Mouse (Mus musculus) embryo, embryonic 11 days (tissue): ENCODE data around the gene Nanos3.

Experiments
- DNase-seq: peaks from one replicate; pipeline ENCODE4 v3.0.0-alpha.2; 2015

Gene Nanos3

DNA sequence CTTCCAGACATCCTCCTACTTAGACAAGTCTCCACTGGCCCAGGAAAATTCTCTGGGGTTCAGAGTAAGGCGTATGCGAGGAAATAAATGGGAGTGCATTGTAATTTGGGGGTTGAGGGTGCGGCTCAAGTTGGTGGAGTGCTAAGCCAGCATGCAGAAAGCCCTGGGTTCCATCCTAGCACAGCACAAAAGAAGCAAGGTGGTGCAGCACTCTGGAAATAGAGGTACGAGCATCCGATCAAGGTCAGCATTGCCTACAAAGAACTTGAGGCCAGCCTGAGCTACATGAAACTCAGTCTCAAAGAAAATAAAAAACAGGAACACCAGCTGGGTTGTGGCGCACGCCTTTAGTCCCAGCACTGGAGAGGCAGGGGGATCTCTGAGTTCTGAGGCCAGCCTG is at the start of gene Nanos3:
Gene Nanos3, minus strand, starts transcription at position 101 of the 400 bp plus-strand sequence.
- no peak for DNase-seq

DNA sequence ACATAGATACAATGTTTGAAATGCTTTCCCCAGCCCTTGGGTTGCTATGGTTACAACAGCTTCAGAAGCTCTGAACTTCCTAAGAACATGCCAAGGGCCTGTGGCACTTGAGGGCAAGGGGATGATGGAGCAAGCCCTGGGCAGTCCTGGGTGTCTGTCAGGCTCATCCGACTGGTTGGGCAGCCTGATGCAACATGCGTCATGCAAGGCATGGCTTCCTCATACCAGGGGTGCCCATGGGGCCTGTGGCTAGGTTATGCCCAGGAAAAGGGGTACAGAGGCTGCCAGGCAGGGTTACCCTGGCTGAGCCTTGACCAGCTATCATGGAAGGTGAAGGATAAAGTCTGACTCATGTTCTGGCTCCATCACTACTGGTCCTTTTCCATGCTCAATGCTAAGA is 48.0 kb upstream of the Nanos3 start:
- DNase-seq, result no peak

DNA sequence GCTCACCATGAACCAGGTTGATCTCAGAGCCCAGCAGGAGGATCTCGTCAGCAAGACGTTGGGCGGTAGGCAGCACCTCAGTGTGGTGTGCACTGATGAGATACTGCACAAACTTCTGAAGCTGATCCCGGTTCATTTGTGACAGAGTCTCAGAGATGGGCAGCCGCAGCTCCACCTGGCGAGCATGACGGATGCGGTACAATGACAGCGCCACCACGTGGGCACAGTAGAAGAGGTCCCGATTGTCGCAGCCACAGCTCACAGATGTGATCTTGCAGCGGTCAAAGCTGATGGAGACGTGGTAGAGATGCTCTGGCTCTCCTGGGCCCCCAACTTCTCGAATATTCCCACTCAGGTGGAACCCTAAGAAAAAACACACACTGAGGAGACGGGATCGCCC is 45.7 kb upstream of the Nanos3 start:
- peak; percentile 18 for DNase-seq

DNA sequence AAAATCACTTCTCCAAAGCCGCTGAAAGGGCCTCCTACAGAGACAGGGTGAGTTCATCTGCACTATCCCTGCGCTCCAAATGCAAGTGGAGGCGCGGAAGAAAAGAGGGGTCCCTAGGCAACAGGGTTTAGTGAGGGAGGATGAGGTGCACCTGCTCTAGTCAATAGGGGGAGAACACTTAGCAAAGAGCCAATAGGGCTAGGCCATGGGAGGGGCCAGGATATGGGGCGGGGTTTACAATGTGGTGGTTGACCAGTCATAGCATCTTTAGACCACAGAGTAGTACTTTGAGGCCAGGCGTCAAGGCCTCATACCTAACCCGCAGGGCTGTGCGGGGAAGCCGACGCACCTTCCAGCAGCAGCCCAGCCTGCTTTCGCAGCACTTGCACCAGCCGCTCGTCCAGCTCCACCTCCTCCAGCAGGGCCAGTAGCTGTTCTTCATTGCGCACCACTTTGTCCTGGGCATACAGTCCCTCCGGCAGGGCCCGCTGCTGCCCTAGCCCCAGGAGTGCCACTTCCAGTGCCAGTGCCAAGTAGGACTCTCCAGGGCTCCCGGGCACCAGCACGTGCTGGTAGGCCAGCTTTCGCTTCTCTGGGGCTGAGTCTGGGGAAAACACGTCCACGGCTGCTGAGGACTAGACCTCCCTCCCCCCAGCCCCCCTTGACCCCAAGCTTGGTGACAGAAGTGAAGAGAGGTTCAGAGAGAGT is 38.5 kb upstream of the Nanos3 start:
- DNase-seq, result no peak

DNA sequence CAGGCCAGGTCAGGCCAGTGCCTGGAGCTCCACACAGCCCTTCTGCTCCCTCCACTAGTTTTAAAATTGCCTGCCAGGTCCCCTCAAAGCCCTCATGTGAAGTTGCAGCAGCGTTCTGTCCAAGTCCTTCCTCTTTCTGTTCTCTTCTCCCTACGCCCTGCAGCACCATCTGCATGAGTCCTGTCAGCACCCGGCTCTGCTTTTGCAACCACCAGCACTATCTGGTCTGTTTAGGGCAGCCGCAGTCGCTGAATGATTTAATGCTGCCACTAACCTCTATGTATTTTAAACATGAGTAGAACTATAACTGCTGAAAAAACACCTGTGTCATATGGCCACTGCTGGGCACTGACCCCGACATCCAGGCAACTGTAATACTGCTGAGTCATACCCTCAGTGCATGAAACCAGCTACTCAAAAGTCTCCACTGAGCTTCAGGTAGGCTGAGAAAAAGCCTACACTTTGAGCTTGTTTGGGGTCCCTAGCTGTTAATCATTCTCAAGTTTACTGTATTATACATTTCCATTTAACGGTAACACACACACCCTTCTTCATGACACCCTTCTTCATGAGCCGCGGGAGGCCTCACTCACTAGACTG is 37.6 kb upstream of the Nanos3 start:
- DNase-seq, result no peak

DNA sequence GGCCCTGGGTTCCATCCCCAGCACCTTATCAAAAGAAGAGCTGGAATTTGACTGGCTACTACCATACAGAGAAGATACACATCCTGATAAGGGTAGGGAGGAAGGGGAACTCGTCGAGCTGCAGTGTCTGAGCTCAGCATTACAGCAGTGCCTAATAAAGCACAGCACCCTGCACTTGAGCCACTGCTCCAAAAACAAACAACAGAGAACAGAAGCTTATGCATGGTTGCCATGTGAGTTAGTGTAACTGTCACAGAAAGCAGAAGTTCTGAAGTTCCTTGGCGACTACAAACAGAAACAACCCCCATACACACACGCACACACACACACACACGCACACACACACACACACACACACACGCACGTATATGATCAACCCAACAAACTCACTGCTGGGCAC is 35.1 kb upstream of the Nanos3 start:
- DNase-seq, result no peak

DNA sequence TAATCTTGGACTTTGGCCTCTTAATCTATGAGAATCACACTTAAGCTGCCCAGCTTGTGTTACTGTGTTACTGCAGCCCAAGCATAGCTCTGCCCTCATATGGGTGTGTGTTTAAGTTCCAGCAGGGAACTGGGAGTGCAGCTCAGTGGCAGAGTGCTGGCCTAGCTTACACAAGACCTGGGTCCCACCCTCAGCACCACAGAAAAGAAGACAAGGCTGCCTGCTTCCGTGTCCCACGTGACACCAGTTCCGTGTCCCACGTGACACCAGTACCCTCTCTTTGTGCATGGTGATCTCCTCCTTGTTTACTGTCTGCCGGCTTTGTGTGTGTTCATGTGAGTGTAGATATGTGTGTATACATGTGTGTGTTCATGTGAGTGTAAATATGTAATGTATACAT is 33.1 kb upstream of the Nanos3 start:
- no peak for DNase-seq

DNA sequence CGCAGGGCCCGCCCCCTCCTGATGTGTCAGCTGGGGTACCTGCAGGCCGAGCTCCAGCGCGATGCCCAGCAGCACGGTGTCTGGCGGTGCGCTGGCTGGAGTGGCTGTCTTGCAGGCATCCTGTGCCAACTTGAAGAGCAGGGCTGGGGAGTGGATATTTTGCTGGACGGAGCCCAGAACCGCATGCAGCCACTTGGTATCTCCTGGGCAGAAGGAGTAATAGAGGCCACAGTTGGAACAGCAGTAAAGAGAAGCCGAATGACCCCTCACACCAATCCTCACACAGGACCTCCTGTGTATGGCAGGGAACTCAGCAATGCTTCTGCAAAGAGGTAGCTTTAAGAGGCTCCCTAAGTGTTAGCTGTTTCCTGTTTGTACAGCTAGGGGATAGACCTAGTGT is 32.2 kb upstream of the Nanos3 start:
- no peak for DNase-seq

DNA sequence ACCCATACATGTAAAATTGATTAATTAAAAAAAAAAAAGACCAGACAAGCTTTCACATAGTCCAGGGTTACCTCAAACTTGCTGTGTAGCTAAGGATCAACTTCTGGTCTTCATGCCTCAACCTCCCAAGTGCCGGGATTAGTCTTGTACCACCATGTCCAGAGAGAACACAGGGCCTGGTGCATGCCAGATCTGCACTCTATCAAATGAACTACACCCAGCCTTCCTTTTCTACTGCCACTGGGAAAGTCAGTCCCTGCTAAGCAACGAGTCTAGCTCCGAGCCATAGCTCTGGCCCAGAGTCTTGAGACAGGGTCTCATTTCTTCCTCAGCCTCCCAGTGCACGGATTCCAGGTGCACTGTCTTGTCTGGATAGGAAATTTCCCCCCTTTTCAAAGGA is 28.3 kb upstream of the Nanos3 start:
- DNase-seq, result no peak

DNA sequence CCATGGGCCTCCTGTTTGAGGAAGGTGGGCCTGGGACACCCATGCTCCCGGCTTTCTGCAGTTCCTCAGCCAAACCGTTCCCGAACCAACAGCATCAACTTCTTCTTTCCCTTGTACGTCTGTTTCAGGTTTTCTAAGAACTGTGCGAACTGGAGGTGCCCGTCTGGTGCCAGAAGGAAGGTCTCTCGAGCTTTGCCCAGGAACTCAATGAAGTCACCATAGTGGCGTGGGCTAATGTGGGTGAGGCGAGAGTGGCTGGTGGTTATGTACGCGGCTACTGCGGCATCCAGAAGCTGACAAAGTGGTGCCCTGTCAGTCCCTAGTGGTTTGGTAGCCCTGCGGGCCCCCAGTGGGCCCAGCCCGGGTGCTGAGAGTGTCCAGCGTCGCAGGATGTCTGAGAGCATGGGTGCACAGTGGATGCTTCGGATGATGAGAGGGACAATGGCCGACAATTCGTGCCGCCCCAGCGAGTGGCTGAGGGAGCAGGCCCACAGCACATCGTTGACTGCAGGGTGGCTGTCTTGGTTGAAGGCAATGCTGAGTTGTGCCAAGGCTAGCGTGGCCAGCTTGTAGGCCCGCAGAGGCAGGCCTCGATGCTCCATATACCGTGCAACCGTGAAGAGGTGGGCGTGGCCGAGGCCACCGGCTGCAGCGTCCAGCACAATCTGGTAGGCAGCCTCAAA is 27.0 kb upstream of the Nanos3 start:
- no peak for DNase-seq

DNA sequence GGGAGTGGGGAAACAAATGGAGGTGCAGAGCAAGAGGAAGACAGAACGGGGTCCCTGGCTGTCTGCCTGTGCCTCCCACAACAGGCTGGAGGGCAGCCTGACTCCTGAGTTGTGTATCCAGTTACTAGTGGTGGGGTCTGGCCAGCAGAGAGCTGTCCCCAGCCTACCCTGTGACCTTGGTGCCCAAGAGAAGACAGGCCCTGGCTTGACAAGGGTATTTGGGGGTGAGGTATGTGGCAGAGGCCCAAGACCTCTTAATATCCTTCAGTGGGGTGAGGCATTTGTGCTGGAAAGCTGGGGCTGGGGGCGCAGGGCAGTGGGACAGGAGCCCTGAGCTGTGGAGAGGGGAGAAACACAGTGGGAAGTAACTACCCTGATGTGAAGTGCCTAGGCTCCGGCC is 26.2 kb upstream of the Nanos3 start:
- no peak for DNase-seq

DNA sequence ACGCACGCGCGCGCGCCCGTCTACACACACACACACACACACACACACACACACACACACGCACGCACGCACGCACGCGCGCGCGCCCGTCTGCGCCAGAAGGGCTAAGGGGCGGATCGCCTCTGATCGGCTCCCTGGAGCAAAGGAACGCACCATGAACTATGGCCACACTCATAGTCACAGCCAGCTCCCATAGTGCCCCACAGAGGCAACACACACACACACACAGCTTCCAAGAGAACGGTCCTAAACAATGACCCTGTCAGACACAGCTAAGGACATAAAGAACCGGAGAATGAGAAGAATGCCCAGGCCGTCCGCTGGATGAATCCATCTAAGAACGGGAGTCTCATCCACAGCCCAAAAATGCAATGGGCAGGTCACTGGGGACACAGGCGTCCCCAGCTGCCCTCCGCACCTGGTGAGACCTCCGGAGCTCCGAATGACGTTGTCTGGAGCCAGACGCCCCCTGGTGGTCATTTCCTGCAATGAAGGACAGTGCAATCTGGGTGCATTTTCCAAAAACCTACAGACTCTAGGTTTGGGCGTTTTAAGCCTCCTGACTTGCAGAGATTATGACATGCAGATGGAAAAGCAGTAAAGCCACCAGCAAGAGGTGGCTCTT is 25.3 kb upstream of the Nanos3 start:
- peak; percentile 88 for DNase-seq

DNA sequence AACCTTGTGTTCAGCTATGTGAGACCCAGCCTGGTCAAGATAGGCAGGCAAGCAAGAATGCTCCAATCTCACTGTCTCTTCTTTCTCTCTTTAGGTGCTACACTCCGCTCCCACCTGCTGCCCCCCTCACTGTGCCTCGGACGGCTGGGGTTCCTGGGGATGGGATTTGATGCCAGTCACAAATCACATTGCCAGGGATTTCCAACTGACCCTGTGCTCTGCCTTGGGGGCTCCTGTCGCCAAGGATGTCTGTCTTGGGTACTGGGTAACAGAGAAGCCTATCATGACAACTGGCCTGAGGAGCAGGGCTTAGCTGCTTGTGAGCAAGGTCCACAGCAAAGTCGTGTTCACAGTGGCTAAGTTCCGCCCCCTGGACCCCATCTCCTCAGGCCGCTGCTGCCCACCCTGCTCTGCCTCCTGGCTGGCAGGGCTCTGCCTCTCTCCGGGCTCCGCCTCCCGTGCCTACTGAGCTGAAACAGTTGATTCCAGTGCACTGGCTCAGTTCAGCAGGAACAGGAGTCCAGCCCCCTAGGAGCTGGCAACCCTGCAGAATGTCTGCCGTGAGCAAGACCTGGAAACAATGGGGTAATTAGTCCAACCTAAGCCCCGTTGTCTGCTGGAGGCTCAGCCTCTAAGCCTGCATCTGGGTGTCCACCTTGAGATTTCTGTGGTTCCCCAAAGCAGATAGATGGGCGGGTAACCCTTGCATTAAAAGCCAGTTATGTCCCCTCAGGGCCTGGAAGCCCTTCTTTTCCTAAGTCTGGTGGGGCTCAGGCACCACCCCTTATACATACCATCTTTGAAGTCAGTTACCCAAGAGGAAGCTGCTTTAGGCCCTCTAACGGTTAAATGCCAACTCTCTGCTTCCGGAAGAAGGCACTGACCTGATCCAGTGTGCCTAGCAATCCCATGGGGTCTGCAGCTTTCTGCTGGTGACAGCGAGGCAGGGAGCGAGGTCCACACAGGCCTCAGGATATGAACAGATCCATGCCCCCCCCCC is 23.7 kb upstream of the Nanos3 start:
- peak; percentile 9 for DNase-seq

DNA sequence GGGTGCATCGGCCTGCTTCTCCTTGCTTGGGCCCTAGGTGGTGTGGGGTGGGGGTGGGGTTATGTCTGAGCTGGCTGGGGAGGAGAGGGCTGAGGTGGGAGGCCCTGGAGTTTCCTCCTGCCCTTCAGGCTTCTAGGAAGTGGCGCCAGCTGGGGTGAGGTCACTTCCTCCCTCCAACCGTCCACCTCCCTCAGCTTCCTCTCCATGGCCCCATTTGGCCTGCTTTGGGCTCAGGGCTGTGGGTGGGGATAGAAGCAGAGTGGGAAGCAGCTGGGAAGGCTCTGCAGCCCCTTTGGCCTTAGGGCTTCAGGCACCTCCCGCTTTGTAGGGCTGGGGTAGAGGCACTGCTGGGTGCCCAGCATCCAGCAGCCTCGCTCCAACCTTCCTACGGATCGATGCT is 22.8 kb upstream of the Nanos3 start:
- DNase-seq, result peak; percentile 35

DNA sequence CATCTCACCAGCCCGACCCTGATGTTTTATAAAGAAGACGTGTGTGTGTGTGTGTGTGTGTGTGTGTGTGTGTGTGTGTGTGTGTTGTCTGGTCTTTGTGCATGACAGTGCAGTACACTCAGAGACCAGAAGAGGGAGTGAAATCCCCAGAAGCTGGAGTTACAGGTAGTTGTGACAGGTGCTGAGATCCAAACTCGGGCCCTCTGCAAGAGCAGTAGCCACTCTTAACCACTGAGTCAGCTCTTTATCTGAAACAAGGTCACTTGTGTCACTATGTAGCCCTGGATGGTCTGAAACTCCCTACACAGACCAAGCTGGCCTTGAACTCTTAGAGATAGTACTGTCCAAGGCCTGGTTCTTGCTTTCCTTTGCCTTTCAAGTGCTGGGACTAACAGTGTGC is 21.6 kb upstream of the Nanos3 start:
- no peak for DNase-seq

DNA sequence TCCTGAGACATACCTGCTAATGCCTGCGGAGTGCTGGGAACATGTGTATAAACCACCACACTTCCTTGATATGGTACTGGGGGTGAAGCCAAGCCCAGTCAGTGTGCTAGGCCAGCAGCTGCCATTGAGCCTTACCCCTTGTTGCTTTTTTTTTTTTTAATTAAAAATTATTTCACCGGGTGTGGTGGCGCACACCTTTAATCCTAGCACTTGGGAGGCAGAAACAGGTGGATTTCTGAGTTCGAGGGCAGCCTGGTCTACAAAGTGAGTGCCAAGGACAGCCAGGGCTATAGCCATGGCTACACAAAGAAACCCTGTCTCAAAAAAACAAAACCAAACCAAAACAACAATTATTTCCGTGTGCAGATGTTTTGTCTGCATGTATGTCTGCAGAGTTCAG is 20.1 kb upstream of the Nanos3 start:
- DNase-seq, result no peak

DNA sequence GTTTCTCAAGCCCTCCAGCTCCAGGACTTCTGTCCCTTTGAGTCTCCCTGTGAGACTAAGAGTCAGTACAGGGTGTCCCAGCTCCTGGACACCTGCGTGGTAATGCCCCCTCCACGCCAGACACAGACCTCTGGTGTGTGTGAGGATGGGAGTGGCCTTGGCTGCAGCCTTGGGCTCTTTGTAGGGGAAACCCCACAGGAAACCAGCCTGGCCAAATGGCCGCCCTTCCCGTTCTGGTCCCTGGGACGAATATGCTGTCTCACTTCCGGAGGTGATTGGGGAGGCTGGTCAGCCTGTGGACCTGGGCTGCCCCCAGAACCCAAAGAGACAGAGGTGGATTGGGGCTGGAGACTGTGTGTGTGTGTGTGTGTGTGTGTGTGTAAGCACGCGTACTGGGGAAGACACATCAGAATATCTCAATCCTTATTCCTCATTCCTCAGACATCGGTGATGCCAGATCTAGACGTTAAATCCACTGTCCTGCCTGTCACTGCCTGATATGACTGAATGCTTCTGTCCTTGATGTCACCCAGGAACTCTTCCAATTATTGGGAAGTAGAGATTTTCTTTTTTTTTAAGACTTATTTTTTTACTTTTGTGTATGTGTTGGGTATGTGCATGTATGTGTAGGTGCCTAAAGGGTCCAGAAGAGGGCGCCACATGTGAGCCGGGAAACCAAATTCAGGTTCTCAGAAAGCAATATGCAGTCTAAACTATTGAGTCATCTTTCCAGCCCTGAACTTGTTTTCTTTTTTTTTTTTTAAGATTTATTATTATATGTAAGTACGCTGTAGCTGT is 19.2 kb upstream of the Nanos3 start:
- DNase-seq, result no peak

DNA sequence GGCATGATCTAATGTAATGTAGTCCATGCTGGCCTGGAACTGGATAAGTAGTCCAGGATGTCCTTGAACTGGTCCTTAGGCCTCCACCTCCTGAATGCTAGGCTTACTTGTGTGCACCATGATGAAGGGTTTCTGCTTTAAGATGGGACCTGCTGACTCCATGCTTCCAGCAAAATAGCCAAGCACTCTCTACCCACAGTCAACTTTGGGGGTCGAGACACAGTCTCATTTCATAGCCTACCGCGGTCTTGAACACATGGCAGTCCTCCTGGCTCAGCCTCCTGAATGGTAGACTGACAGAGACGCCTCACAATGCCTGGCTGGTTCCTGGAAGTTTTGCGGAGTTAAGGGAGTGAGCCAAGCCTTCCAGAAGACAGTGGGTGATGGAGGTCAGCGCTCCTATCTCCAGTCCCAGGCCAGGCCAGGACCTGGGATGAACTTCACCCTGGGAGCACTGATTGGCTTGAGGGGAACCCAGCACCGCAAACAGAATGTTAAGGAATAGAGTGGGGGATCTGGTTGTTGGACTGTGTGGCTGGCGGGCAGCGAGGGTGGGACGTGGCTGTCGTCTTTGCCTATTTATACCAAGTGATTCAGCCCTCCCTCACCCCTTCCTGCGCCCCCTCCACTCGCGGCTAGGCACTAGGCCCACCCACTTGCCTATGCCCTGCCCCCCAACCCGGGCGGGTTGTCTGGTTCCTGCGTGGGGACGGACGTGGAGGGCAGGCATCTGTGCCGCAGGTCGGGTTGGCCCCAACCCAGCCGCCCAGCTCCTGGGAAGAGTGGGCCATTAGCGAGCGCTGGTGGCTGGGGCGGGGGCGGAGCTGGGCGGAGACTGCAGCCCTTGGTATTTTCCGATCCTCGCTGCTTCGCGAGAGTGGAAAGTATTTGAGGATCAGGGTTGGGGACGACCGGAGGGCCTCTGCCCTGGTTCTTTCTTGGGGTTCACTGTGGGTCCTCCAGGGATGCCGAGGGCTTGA is 18.2 kb upstream of the Nanos3 start:
- DNase-seq, result peak; percentile 83

DNA sequence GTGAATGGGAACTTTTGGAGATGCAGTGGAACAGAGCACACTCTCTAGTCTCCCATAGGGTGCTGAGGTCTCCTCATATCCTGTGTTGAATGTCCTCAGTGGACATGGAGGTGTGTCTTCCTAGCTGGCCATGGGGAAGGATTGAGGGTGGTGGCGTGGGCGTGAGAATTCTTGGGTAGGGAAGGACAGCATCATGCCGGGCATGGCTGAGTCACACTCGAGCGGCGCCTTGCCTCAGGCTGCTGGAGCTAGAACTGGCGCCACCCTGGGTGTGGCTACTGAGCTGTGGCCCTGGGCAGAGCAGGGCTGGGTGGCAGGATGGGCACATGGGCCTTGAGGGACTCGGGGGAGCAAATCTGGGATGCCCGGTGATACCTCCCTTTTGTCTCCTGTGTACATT is 17.4 kb upstream of the Nanos3 start:
- no peak for DNase-seq

DNA sequence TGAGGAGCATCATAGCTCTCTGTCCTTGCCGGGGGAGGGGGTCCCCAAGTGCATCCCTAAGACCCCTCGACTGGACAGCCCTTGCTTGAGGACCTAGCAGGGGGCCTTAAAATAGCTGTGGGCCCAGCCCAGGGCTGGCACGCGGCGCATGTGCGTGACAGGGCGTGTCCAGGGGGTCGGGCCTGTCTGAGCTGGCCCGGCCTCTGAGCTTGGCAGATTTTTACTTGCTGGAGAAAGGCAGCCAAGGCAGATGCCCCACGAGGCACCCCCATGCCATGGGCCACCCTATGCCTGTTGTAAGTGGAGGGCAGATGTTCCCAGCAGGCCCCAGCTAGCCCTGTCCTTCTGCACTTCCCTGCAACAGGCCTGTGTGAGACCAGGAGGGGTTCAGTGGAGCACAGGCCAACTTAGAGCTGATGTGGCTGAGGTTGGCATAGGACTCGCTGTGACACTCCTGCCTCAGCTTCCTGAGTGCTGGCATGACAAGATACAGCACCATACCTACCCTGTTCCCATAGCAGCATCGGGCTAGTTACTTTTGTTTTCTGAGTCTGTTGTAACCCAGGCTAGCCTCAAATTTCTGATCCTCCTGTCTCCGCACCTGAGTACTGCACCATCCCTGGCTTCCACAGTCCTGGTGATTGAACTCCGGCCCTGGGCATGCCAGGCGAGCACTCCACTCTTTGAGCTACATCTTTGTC is 16.7 kb upstream of the Nanos3 start:
- no peak for DNase-seq
